Mouse (Mus musculus): ENCODE results near the gene Mcoln1. TPM values are rescaled to one million over a fixed set of nuclear protein-coding genes. Genes with fewer than 3 reads are reported as not detected.

Mcoln1 gene
- polyA plus RNA-seq, 1 experiment = 286 TPM

- peak; percentile 93 for DNase-seq
- no peaks in the 10 kb centered on the region for H3K4me1 ChIP-seq (ENCODE audit: control insufficient read depth, insufficient read depth, low read length)
- WGBS = 1% methylated on average over 36 of the region's 36 CpGs
- TF ChIP-seq CTCF (IDR thresholded peaks at IDR 0.05; ENCODE audit: insufficient read depth, low read length) = no peak
- TF ChIP-seq POLR2A (IDR thresholded peaks at IDR 0.05; ENCODE audit: borderline replicate concordance, extremely low read depth, low read depth, low read length) = peak; percentile 52; the same call in 1 of the 2 replicates
- peak overlapping the region; percentile 64 for H3K4me3 ChIP-seq (replicated peaks; ENCODE audit: extremely low read depth, low read depth, low read length)
These were observed 16.3 kb downstream of the Mcoln1 start for GRCm38 (mm10) chr8:3516450-3517116.

GRCm38 (mm10) chr8:3517117-3517495 lies 16.8 kb downstream of the Mcoln1 start:
- TF ChIP-seq POLR2A (IDR thresholded peaks at IDR 0.05; ENCODE audit: borderline replicate concordance, extremely low read depth, low read depth, low read length) (no peak), CTCF (IDR thresholded peaks at IDR 0.05; ENCODE audit: insufficient read depth, low read length) (no peak)
- Histone ChIP-seq H3K4me1 (ENCODE audit: control insufficient read depth, insufficient read depth, low read length) (no peaks in the 10 kb centered on the region), H3K4me3 (replicated peaks; ENCODE audit: extremely low read depth, low read depth, low read length) (peak overlapping the region; percentile 64)
- peak; percentile 21 for DNase-seq
- 2% methylated on average over 16 of the region's 16 CpGs for WGBS

GRCm38 (mm10) chr8:3522007-3522697 lies 21.9 kb downstream of the Mcoln1 start:
- H3K4me3 ChIP-seq (replicated peaks; ENCODE audit: extremely low read depth, low read depth, low read length) = no peak overlapping the region
- DNase-seq = no peak
- TF ChIP-seq CTCF (IDR thresholded peaks at IDR 0.05; ENCODE audit: insufficient read depth, low read length) = no peak
- no peak for TF ChIP-seq POLR2A (IDR thresholded peaks at IDR 0.05; ENCODE audit: borderline replicate concordance, extremely low read depth, low read depth, low read length)
- no peaks in the 10 kb centered on the region for H3K4me1 ChIP-seq (ENCODE audit: control insufficient read depth, insufficient read depth, low read length)
- 90% methylated on average over 13 of the region's 13 CpGs for whole genome bisulfite sequencing

- TF ChIP-seq CTCF (IDR thresholded peaks at IDR 0.05; ENCODE audit: insufficient read depth, low read length) (no peak), POLR2A (IDR thresholded peaks at IDR 0.05; ENCODE audit: borderline replicate concordance, extremely low read depth, low read depth, low read length) (no peak)
- WGBS = 87% methylated on average over 5 of the region's 5 CpGs
- no peak for DNase-seq
- Histone ChIP-seq H3K4me3 (replicated peaks; ENCODE audit: extremely low read depth, low read depth, low read length) (no peak overlapping the region), H3K4me1 (ENCODE audit: control insufficient read depth, insufficient read depth, low read length) (no peaks in the 10 kb centered on the region)
These were observed 30.6 kb downstream of the Mcoln1 start for GRCm38 (mm10) chr8:3530816-3531215.

- Histone ChIP-seq H3K4me1 (ENCODE audit: control insufficient read depth, insufficient read depth, low read length) (no peaks in the 10 kb centered on the region), H3K4me3 (replicated peaks; ENCODE audit: extremely low read depth, low read depth, low read length) (no peak overlapping the region)
- WGBS = 95% methylated on average over 18 of the region's 18 CpGs
- no peak for DNase-seq
- TF ChIP-seq POLR2A (IDR thresholded peaks at IDR 0.05; ENCODE audit: borderline replicate concordance, extremely low read depth, low read depth, low read length) (no peak), CTCF (IDR thresholded peaks at IDR 0.05; ENCODE audit: insufficient read depth, low read length) (no peak)
These were observed 31.7 kb downstream of the Mcoln1 start for GRCm38 (mm10) chr8:3531936-3532335.

GRCm38 (mm10) chr8:3536053-3536841 lies 36.0 kb downstream of the Mcoln1 start:
- no peaks in the 10 kb centered on the region for H3K4me1 ChIP-seq (ENCODE audit: control insufficient read depth, insufficient read depth, low read length)
- H3K4me3 ChIP-seq (replicated peaks; ENCODE audit: extremely low read depth, low read depth, low read length) = no peak overlapping the region
- no peak for DNase-seq
- no peak for TF ChIP-seq POLR2A (IDR thresholded peaks at IDR 0.05; ENCODE audit: borderline replicate concordance, extremely low read depth, low read depth, low read length)
- no peak for TF ChIP-seq CTCF (IDR thresholded peaks at IDR 0.05; ENCODE audit: insufficient read depth, low read length)
- WGBS = 58% methylated on average over 15 of the region's 15 CpGs

- WGBS = 93% methylated on average over 9 of the region's 9 CpGs
- no peak for DNase-seq
- TF ChIP-seq CTCF (IDR thresholded peaks at IDR 0.05; ENCODE audit: insufficient read depth, low read length) (no peak), POLR2A (IDR thresholded peaks at IDR 0.05; ENCODE audit: borderline replicate concordance, extremely low read depth, low read depth, low read length) (no peak)
- no peak overlapping the region for H3K4me3 ChIP-seq (replicated peaks; ENCODE audit: extremely low read depth, low read depth, low read length)
- H3K4me1 ChIP-seq (ENCODE audit: control insufficient read depth, insufficient read depth, low read length) = no peaks in the 10 kb centered on the region
These were observed 36.7 kb downstream of the Mcoln1 start for GRCm38 (mm10) chr8:3536940-3537339.

GRCm38 (mm10) chr8:3537666-3538065 lies 37.4 kb downstream of the Mcoln1 start:
- H3K4me1 ChIP-seq (ENCODE audit: control insufficient read depth, insufficient read depth, low read length) = no peaks in the 10 kb centered on the region
- TF ChIP-seq CTCF (IDR thresholded peaks at IDR 0.05; ENCODE audit: insufficient read depth, low read length) (no peak), POLR2A (IDR thresholded peaks at IDR 0.05; ENCODE audit: borderline replicate concordance, extremely low read depth, low read depth, low read length) (no peak)
- H3K4me3 ChIP-seq (replicated peaks; ENCODE audit: extremely low read depth, low read depth, low read length) = no peak overlapping the region
- WGBS = 98% methylated on average over 26 of the region's 26 CpGs
- DNase-seq = no peak

- no peak for DNase-seq
- no peak for TF ChIP-seq POLR2A (IDR thresholded peaks at IDR 0.05; ENCODE audit: borderline replicate concordance, extremely low read depth, low read depth, low read length)
- TF ChIP-seq CTCF (IDR thresholded peaks at IDR 0.05; ENCODE audit: insufficient read depth, low read length) = no peak
- WGBS = 88% methylated on average over 7 of the region's 7 CpGs
- no peak overlapping the region for H3K4me3 ChIP-seq (replicated peaks; ENCODE audit: extremely low read depth, low read depth, low read length)
- H3K4me1 ChIP-seq (ENCODE audit: control insufficient read depth, insufficient read depth, low read length) = no peaks in the 10 kb centered on the region
These were observed 38.9 kb downstream of the Mcoln1 start for GRCm38 (mm10) chr8:3539146-3539545.
